Mouse (Mus musculus): ENCODE measurements around the gene Mapk1.

The Mapk1 gene

GRCm38 (mm10) chr16:17086669-17087193 is 103.5 kb downstream of the Mapk1 start:
- peak; percentile 67 for DNase-seq

GRCm38 (mm10) chr16:17088346-17088745 is 105.2 kb downstream of the Mapk1 start:
- no peak for DNase-seq

GRCm38 (mm10) chr16:17096938-17097337 is 113.8 kb downstream of the Mapk1 start:
- DNase-seq, result no peak

Measured in right cerebral cortex, adult 18-20 months (tissue).